Mouse (Mus musculus) stomach, postnatal 0 days (tissue): ENCODE measurements around the gene C530008M17Rik.

Source experiments
- CTCF ChIP-seq: IDR thresholded peaks from 2 replicates; pipeline ENCODE4 v1.5.1; 2016; ENCODE audit warnings: antibody characterized with exemption, low read depth, mild to moderate bottlenecking, moderate library complexity
- EP300 ChIP-seq: optimal IDR thresholded peaks from 2 replicates; pipeline ENCODE3; 2016; ENCODE audit warnings: antibody characterized with exemption

- TF ChIP-seq CTCF (no peak), EP300 (no peak)
These were observed 96.0 kb downstream of the C530008M17Rik start for GRCm38 (mm10) chr5:76752351-76752750.
